Mouse (Mus musculus): ENCODE measurements at regions not wholly inside any gene's neighbourhood (a gene's known extent, or its start where the extent isn't known, plus 50 kb on each side); places are given as distances from the start of the nearest gene placed in this dataset.
"Not testable (repeated sequence)": the region's sequence is repeated elsewhere in the genome, so short reads cannot be mapped to it uniquely, and the experiment has no call there.

- DNase-seq (ENCODE audit: low spot score in 2 of 2), result no peak
These were observed 698.5 kb downstream of the Triml1 start for GRCm38 (mm10) chr8:42442786-42443185.

- DNase-seq (ENCODE audit: low spot score in 2 of 2), result no peak
These were observed 738.7 kb downstream of the Triml1 start for GRCm38 (mm10) chr8:42402632-42403031.

- no peak for DNase-seq (ENCODE audit: low spot score in 2 of 2)
These were observed 744.4 kb downstream of the Triml1 start for GRCm38 (mm10) chr8:42396886-42397285.

GRCm38 (mm10) chr8:42388816-42389215, 752.5 kb downstream of the Triml1 start:
- no peak for DNase-seq (ENCODE audit: low spot score in 2 of 2)

GRCm38 (mm10) chr8:42348073-42348603, 793.1 kb downstream of the Triml1 start:
- DNase-seq (ENCODE audit: low spot score in 2 of 2), result no peak

- DNase-seq (ENCODE audit: low spot score in 2 of 2), result no peak
These were observed 806.6 kb downstream of the Triml1 start for GRCm38 (mm10) chr8:42334708-42335107.

GRCm38 (mm10) chr8:42324663-42325062, 816.6 kb downstream of the Triml1 start:
- DNase-seq (ENCODE audit: low spot score in 2 of 2), result no peak

- DNase-seq (ENCODE audit: low spot score in 2 of 2), result no peak
These were observed 818.4 kb downstream of the Triml1 start for GRCm38 (mm10) chr8:42322862-42323261.

GRCm38 (mm10) chr8:42311060-42311459, 830.2 kb downstream of the Triml1 start:
- no peak for DNase-seq (ENCODE audit: low spot score in 2 of 2)

- no peak for DNase-seq (ENCODE audit: low spot score in 2 of 2)
These were observed 849.9 kb downstream of the Triml1 start for GRCm38 (mm10) chr8:42291392-42291791.

GRCm38 (mm10) chr8:42282011-42282410, 859.3 kb downstream of the Triml1 start:
- DNase-seq (ENCODE audit: low spot score in 2 of 2), result no peak

- no peak for DNase-seq (ENCODE audit: low spot score in 2 of 2)
These were observed 836.5 kb upstream of the Frg1 start for GRCm38 (mm10) chr8:42253358-42253757.

GRCm38 (mm10) chr8:42242321-42242720, 825.4 kb upstream of the Frg1 start:
- not testable (repeated sequence) for DNase-seq (ENCODE audit: low spot score in 2 of 2)

- no peak for DNase-seq (ENCODE audit: low spot score in 2 of 2)
These were observed 803.2 kb upstream of the Frg1 start for GRCm38 (mm10) chr8:42219857-42220600.

GRCm38 (mm10) chr8:42210943-42211342, 794.1 kb upstream of the Frg1 start:
- no peak for DNase-seq (ENCODE audit: low spot score in 2 of 2)

- no peak for DNase-seq (ENCODE audit: low spot score in 2 of 2)
These were observed 793.1 kb upstream of the Frg1 start for GRCm38 (mm10) chr8:42209989-42210388.

- no peak for DNase-seq (ENCODE audit: low spot score in 2 of 2)
These were observed 780.4 kb upstream of the Frg1 start for GRCm38 (mm10) chr8:42197257-42197656.

- DNase-seq (ENCODE audit: low spot score in 2 of 2), result no peak
These were observed 777.2 kb upstream of the Frg1 start for GRCm38 (mm10) chr8:42193902-42194550.

GRCm38 (mm10) chr8:42187083-42187482, 770.2 kb upstream of the Frg1 start:
- DNase-seq (ENCODE audit: low spot score in 2 of 2), result no peak

- DNase-seq (ENCODE audit: low spot score in 2 of 2), result no peak
These were observed 766.5 kb upstream of the Frg1 start for GRCm38 (mm10) chr8:42183288-42183878.

GRCm38 (mm10) chr8:42162441-42162840, 745.6 kb upstream of the Frg1 start:
- no peak for DNase-seq (ENCODE audit: low spot score in 2 of 2)

- DNase-seq (ENCODE audit: low spot score in 2 of 2), result no peak
These were observed 740.1 kb upstream of the Frg1 start for GRCm38 (mm10) chr8:42157006-42157405.

- DNase-seq (ENCODE audit: low spot score in 2 of 2), result no peak
These were observed 739.7 kb upstream of the Frg1 start for GRCm38 (mm10) chr8:42156588-42156987.
